Mouse (Mus musculus): ENCODE results near the gene Afap1.
A peak's percentile ranks its signal among the peaks of the same experiment; 100 is the strongest.

DNA sequence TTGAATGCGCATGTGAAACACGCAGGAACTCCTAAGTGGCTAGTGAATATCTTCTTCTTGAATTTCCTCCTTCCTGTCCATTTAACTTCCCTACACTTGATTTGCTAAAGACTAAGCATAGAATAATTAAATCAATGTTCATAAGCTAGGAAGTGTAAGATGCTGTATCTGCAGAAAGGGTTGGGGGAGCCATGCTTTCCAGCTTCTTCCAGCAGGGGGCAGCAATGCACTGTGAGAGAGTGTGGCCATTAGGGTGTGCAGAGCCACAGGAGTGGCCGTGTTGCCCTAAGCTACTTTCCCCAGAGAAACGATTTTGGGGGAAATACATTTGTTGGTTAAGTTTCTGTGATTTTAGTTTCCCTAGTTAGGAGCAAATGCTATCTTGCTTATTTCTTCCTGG is 88.9 kb downstream of the Afap1 start:
- TF ChIP-seq POLR2A (IDR thresholded peaks at IDR 0.05; ENCODE audit: insufficient read depth, low read depth, low read length) (no peak), CTCF (IDR thresholded peaks at IDR 0.05; ENCODE audit: insufficient read depth, low read depth, low read length) (peak; percentile 68)

All from olfactory bulb, adult 2 months (tissue).